ENCODE assay signal across 10 mouse cellular contexts in the genomic region with DNA sequence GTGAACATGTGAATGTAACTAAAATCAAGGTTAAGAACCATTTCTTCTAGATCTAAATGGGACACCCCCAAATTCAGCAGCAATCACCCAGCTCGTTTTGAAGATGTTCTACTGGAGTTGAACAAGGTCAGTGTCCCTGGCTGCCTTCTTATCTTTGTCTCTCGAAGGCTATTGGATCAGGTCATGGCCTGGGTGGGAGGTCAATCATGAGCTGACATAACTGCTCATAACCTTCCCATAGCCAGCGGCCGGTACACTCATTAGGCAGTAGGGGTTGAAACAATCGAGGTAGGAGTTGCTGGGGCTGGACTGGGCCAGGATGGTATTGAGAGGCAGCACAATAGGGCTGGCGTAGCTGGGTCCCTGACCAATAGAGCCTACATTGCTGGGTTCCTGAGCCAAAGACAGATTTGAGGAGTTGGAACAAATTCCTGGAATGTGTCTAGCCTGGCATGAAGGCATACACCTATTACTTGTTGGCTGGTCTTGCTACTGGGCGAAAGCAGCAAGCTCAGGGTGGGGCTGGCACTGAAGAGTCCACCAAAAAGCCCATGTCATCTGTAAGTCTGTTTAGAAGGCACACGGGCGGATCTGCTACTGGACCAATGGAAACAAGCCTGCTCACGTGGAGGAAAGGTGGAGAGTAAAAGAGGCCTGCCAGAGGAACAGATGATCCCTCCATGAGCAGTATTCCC.
"Had no signal": no experiment of that assay in that cellular context is flagged by ENCODE, and none has a peak within 500 bp of the region (broad histone marks: within the 10 kb centered on the region; RNA-seq: fewer than 3 reads in every experiment).

No protein-coding gene starts in this region.

- DNase-seq: kidney, postnatal 25 days; layer of hippocampus, adult 9-11 months; liver, postnatal 0 days; lung, embryonic 14.5 days; right cerebral cortex, adult 18-20 months; right cerebral cortex, postnatal 14 days; right cerebral cortex, postnatal 4 days; thymus, adult 2 months; thymus, postnatal 14 days; thymus, postnatal 4 days had no signal
